Mouse (Mus musculus): ENCODE results near the gene Rel.

The Rel gene

DNA sequence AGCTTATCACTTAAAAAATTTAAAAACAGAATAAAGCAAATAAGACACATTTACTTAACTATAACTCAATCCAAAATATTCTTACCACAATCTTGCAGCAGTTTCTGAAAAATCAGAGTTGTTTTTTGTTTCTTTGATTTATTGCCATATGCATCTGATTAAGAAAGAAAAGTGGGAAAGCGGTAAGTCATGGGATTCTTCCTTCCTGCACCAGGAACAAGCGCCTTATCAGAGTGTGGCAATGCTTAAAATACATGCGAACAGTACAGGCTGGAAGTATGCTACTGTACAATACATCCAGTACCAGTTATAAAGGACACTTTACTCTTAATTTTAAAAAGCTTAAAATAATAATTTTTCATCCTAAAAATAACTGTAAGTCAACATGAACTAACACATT is 26.4 kb downstream of the Rel start:
- DNase-seq (ENCODE audit: low spot score), result no peak

DNA sequence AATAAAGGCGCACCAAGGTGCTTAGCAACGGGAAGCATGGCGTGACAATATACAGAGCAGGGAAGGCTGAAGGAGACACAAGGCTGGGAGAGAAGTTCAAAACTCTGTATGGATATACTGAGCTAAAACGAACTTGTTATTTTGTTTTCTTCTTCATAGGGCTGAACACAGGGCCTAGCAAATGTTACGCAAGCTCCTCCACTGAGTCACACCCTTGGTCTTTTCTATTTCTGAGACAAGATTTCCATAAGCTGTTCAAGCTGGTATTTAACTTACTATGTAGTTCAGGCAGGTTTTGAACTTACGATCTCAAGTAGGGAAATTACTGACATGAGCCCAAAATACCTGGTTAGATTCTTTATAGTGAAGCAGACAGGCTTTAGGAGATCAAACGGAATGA is 29.4 kb downstream of the Rel start:
- DNase-seq (ENCODE audit: low spot score), result no peak

DNA sequence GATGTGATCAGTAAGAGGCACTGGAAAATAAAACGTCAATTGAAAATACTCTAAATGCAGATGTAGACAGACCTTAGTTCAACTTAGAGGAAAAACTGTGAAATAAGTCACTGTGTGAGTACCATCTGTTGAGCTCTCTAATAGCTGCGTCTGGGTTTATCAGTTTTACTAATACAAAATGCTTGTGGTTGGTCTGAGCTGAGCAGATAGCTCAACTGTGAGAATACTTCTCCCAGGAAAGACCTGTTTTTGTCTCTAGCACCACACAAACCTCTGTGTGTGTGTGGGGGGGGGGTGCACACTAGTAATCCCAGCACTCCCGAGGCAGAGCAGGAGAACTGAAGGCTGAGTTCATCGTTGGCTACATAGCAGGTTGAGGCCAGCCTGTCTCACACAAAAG is 29.9 kb downstream of the Rel start:
- DNase-seq (ENCODE audit: low spot score), result no peak

DNA sequence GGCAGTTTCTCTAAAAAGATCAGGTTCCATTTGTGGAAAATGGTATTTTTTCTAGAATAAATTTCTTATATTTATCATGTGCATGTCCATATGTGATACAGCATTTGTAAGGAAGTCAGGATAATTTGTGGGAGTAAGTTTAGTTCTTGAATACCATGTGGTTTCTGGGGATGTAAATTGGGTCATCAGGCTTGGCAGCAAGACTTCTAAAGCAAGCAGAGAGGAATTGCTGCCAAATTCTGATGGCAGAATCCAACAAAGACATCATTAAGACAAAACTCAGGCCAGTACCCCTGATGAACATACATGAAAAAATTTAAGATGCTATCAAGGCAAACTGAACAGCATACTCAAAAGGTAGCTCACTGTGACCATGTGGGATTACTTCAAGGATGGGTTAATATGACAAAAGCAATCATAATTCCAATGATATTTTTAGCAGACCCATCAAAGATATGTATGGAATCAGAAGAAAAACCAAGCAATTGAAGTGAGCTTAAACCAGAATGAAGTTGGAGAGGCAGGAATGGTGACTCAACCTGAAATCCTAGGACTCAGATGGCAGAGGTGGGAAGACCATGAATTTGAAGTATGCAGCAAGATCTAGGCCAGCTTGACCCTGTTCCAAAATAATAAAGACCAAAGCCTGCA is 34.8 kb downstream of the Rel start:
- no peak for DNase-seq (ENCODE audit: low spot score)

DNA sequence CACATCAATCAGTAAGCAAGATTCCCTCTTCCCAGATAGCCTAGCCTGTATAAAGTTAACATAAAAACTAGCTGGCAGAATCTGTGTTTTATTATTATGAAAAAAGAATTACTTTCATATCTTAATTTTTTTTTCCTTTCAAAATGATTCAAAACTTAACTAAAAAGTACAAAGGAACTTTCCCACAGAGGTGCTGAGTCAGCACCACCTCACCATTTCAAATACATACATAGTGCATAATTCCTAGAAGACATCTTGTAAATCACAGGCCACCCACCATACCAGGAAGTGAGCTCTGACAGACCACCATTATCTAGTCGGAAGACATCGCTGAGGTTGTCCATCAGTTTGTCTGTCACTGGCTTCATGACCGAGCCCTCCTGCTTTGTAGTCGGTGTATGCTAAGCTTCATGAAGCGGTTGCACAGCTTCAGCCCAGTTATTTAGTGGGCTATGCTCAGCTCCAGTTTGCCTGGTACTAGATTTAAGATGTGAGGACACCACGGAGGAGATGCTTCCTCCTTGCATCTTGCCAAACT is 36.0 kb downstream of the Rel start:
- no peak for DNase-seq (ENCODE audit: low spot score)

DNA sequence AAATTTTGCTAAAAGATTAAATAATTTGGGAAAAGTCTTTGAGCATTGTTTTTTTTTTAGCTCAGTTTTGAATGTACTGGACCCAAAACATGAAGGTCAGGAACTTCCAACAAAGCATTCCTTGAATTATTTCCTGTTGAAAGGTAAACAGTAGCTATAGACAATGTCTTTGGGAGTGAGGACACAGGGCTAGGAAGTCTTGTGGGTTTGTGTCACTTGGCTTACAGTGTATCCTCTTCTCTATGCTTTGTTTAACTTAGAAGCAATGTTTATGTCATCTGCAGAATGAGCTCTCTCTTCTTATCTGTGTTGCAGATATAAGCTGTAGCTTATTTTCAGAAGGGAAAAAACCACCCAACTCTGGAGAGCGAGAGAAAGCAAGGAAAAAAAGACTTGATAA is 37.9 kb downstream of the Rel start:
- DNase-seq (ENCODE audit: low spot score), result no peak

DNA sequence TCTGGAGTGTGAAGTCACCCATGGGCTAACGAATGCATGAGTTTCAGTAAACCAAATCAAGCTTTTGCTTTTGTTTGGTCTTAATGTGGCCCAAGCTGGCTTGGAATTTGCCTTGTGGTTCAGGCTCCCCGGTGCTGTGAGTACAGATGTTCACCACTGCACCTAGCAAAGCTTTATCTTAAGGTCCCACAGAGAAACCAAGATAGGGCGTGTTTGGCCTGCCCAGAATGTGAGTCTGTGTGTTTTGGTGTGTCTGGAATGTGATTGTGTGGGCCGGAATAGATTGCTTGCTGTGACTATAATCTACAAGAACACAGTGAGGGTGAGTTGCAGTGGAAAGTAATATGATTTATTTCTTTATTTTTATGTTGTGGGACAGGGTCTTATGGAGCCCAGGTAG is 40.6 kb downstream of the Rel start:
- no peak for DNase-seq (ENCODE audit: low spot score)

DNA sequence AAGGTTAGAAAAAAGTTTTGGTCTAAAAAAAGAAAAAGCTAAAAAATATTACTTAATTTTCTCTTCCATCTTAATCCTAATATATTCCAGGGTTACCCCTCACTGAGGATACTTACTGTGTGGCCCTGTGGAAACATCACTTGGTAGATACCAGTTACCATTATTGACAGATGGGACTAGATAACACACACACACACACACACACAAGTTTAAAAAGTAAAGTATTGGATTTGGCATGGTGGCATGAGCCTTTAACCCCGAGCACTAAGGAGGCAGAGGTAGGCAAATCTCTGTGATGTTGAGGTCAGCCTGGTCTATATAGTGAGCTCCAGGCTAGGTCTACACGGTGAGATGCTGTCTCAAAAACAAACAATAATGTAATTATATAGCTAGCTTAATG is 42.6 kb downstream of the Rel start:
- no peak for DNase-seq (ENCODE audit: low spot score)

DNA sequence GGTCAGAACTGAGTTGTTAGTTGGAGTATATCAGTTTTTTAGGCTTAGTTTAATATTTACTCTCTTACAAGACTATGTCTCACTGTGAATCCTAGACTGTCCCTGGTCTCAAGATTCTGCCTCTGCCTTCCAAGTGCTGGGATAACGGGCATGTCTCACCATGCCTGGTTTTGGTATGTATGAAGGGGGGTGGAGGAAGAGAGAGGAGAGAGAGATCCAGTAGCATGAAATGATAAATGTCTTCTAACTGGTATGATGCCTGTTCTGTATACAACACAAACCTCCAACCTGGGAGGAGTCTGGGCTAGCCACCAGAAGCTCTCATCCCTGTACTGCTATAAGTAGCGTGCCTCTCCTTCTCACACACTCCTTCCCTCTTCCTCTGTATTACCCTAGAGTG is 44.3 kb downstream of the Rel start:
- no peak for DNase-seq (ENCODE audit: low spot score)

DNA sequence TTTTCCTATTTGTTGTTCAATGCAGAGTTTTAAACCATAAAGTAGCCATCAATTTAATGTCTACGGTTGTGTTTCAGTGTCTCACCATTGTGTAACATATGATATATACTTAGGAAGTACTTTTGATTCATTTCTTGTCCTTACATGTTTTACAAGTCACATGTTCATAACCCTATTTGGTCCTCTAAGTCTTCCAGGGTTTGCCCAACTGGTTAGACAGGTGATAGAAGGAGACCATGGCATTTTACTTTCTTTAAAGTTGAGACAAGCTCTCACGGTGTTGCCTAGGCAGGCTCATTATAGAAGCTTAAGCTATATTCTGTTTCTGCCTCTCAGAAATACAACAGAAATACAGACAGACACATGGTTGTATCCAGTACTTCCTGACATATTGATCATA is 44.9 kb downstream of the Rel start:
- DNase-seq (ENCODE audit: low spot score), result no peak

DNA sequence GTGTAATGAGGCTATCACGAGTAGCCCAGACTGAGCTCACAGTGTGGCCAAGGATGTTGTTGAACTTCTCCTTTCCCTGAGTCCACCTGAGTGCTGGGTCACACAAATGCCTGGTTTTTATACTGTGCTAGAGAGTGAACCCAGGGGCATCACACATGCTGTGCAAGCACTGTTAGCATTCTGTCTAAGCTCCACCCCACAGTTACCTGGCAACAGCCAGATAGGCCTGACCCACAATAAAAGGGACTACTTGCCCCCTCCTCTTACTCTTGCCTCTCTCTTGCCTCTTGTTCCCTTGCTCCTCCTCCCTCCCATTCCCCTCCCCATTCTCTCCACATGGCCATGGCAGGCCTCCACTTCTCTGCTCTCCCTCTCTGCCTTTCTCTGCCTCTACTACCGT is 48.4 kb downstream of the Rel start:
- no peak for DNase-seq (ENCODE audit: low spot score)

DNA sequence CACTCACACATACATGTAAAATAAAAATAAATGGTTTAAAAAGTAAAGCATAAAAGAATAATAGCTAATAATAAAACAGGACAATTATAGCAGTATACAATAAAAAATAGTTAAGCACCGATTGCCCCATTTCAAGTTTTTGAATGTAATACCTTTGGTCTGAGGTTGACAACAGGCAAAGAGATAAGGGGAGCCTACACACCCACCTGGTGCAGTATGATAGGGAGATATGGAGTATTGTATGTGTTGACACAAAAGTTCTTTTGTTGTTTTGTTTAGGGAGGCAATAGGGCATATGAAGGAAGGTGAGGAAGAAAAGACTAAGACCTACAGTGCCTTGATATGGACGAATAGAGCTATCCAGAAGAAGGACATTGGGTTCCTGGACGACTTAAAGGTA is 50.9 kb downstream of the Rel start:
- no peak for DNase-seq (ENCODE audit: low spot score)

DNA sequence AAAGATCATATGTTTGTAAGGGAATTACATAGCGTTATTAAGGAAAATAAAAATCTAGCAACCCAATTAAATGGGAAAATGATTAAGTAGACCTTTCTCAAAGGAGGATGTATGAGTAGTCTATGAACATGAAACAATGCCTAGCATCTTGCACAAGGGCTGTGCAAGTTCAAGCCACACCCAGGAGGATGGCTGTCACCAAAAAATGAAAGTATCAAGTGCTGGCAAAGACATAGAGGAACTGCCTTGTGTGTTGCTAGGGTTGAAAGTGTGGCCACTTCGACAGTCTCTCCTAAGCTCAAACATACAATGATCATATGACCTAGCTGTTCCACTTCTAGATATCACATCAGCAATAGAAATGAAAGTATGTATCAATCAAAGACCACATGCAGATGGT is 51.9 kb downstream of the Rel start:
- no peak for DNase-seq (ENCODE audit: low spot score)

DNA sequence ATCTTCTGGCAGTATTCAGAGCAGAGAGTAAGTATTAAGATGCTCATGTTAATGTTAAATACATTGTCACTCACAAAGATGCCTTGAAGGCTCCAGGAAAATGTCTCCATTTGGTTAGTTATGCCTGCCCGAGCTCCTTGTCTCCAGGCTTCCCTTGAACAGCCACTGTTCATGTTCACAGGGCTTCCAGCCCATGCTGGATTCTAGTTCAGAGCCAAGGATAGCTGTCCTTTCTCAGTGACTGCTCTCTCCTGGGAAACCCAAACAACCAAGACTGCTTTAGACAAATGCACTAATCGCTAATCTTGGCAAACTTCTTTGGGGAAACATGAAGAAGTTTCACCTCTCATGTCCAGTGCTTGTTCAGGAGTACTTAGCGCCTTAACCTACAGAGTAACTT is 58.5 kb downstream of the Rel start:
- no peak for DNase-seq (ENCODE audit: low spot score)

DNA sequence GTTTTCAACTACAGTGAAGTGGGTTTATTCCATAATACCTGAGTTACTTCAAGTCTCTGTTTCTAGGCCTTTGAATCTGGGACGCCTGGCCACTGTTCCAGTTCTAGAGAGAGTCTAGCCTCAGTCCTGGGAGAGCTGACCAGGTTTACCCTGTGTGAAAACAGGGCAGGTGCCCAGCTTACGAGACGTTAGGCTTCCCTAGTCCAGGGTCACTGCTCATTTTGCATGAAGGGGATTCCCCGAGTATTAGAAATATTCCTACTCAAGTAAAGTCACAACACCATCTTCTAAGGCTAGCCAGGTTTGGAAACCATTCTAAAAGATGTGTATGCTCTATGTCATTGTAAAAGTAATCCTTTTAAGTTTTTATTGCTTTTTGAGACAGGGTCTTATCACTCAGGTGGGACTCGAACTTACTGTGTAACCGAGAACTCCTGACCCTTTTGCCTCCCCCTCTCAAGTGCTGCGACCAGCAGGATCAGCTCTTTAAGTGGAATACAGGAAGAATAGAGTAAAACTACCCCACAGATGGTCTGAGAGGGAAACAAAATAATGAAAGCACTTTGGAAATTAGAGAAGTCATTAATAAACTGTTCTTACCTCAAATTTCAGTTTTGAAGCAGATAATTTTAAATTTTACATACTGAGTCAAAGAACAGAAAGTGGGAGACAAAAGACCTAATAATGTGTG is 66.0 kb downstream of the Rel start:
- DNase-seq (ENCODE audit: low spot score), result no peak

DNA sequence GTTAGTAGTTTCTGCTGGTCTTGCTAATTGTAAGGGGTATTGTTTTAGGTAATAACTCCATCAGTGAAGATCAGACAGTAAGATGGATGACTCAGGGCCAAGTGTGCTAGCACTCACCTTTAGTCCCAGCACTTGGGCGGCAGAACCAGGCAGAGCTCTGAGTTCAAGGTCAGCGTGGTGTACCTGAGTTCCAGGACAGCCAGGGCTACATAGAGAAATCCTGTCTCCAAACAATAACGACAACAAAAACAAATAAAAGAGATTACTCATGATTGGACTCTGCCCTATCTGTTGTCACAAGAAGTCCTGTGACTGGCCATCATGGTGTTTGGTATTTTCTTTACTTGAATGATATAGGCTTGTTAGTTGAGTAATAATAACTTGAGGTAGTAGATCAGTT is 68.9 kb downstream of the Rel start:
- DNase-seq (ENCODE audit: low spot score), result no peak

DNA sequence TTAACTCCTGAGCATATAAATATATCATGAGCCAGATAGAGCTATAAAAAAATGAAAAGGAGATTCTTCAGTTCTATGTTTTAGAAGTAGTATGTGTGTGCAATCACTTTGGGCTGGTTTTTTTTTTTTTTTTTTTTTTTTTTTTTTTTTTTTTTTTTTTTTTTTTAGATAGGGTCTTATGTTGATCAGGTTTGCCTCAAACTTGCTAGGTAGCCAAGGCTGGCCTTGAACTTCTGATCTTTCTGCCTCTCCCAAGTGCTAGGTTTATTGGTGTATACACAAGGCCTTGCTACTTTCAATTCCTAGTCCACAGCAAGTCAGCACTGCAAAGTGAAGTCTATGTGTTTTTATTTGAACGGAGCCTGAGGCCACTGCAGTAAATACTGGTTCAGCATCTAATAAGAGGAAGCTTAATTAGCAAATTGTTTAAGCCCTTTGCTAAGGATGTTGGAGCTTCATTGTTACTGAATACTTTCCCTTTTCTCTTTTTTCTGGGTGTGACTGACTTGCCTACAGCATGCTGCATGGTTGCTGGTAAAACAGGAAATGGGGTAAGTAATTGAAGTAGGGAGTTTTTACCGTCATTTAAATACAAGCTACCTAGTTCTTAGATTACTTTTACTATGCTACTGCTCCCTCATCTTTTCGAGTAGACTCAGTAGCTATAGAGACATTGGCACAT is 71.2 kb downstream of the Rel start:
- no peak for DNase-seq (ENCODE audit: low spot score)

DNA sequence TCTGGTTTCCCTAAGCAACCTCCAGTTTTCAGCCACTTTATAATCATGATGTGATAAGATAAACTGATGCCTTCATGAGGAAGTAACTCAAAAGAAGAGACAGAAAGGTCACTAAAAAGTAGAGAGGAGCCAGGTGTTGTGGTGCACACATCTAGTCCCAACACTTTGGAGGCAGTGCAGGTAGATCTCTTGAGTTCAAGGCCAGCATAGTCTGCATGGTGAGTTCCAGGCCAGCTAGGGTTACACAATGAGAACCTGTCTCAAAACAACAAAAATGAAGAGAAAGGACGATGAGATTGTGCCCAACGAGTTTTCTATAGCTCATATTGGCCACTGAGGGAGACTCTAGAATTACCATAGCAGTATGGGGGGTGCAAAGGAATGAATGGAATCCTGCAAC is 72.2 kb downstream of the Rel start:
- DNase-seq (ENCODE audit: low spot score), result no peak

DNA sequence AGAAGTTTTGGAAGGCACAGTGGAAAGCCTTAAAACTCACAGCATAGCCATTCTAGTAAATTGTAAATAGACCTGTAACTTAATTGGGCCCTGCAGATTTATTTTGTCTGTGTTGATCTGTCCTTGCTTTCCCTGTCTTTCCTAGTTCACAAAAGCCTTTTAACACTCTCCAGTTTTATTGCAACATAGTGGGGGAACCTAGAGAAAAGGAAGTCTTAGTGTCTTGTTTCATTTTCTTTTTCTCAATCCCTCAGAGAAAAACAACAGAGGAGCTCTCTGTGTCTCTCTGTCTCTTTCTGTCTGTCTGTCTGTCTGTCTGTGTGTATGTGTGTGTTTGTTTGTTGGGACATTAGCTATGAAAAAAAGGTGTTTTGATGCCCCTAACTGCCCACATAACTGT is 74.9 kb downstream of the Rel start:
- DNase-seq (ENCODE audit: low spot score), result no peak

DNA sequence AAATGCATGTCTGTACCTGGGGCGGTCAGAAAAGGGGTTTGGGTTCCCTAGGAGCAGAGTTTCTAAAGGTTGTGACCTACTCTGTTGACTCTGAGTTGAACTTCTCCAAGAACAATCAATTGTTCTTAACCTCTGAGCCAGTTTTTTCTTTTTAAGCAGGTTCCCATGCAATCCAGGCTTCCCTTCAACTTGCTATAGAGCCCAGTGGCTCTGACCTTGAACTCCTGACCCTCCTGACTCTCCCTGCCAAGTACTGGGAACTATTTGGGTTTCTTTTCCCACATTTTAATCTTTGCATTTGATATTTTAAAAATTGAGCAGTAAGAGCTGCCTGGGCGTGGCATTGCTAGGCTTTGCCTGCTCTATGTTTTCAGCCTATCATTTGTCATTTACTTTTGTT is 77.5 kb downstream of the Rel start:
- DNase-seq (ENCODE audit: low spot score), result no peak

DNA sequence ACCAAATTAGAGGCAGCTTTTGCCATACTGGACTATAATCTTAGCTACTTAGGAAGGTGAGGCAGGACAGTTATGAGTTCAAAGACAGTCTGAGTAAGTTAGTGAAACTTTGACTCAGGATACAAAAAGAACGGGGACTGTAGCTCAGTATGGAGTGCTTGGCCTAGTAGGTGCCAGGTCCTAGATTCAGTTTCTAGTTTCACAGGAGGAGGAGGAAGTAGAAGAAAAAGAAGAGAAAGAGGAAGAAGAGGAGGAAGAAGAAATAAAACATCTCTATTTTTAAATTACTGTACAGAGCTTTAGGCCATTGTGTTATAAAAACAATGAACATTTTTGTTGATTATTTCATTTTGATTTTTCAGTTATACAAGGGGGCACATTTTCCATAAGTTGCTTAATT is 82.7 kb downstream of the Rel start:
- DNase-seq (ENCODE audit: low spot score), result no peak
